In genomic region chr1:36302273-36302672, GRCm38 (mm10) we compare ENCODE assay signal across 17 mouse cellular contexts.
"Had no signal": no experiment of that assay in that cellular context is flagged by ENCODE, and none has a peak within 500 bp of the region (broad histone marks: within the 10 kb centered on the region; RNA-seq: fewer than 3 reads in every experiment).

No protein-coding gene starts in this region.

- H3K27ac ChIP-seq: liver, embryonic 13.5 days; liver, embryonic 15.5 days; macrophage; midbrain, embryonic 12.5 days; neural tube, embryonic 12.5 days; stomach, embryonic 15.5 days; stomach, postnatal 0 days had no signal

- H3K9me3 ChIP-seq: liver, embryonic 13.5 days; liver, embryonic 15.5 days; megakaryocyte, embryonic 14.5 days; midbrain, embryonic 12.5 days; neural tube, embryonic 12.5 days; stomach, embryonic 15.5 days had no signal

- H3K9ac ChIP-seq: liver, embryonic 13.5 days; liver, embryonic 15.5 days; midbrain, embryonic 12.5 days; neural tube, embryonic 12.5 days; stomach, embryonic 15.5 days had no signal

- H3K36me3 ChIP-seq: liver, embryonic 13.5 days; liver, embryonic 15.5 days; midbrain, embryonic 12.5 days; neural tube, embryonic 12.5 days; stomach, embryonic 15.5 days had no signal

- DNase-seq: liver, embryonic 13.5 days; liver, postnatal 0 days; lung, adult 2 months; lung, postnatal 36 days; midbrain, embryonic 14.5 days; right cerebral cortex, postnatal 14 days; thymus, adult 2 months; thymus, postnatal 25 days; thymus, postnatal 4 days had no signal

- ATAC-seq: liver, postnatal 0 days; midbrain, embryonic 16.5 days had no signal

- H3K4me3 ChIP-seq: liver, embryonic 15.5 days; megakaryocyte, embryonic 14.5 days; midbrain, embryonic 12.5 days; neural tube, embryonic 12.5 days had no signal
